Mouse (Mus musculus): Measurements from ENCODE around the gene Gtf2f2. TPM values are rescaled to one million over a fixed set of nuclear protein-coding genes. Genes with fewer than 3 reads are reported as not detected.

The Gtf2f2 gene
- total and polyA plus RNA-seq, 3 experiments: 57.6 to 71.2 TPM; not detected in 1

- Histone ChIP-seq H3K4me3 (ENCODE audit: control insufficient read depth in 1 of 2, insufficient read depth in 1 of 2, low read depth in 2 of 2, low read length in 2 of 2) (no peak overlapping the region), H3K36me3 (ENCODE audit: control insufficient read depth in 1 of 2, insufficient read depth in 2 of 2, low read length in 2 of 2) (peaks cover 12 to 16% of the 10 kb centered on the region in 2 experiments), H3K27ac (ENCODE audit: control insufficient read depth, low read depth, low read length) (no peak overlapping the region), H3K79me2 (ENCODE audit: control insufficient read depth, insufficient read depth, low read length, poor library complexity) (peaks cover 11% of the 10 kb centered on the region), H3K4me1 (ENCODE audit: control insufficient read depth in 1 of 2, insufficient read depth in 2 of 2, low read length in 2 of 2) (peaks cover 0 to 8% of the 10 kb centered on the region in 2 experiments; a peak in 1 of 4 replicates), H3K9me3 (replicated peaks; ENCODE audit: insufficient read depth, low read length) (no peaks in the 10 kb centered on the region), H3K27me3 (ENCODE audit: control insufficient read depth in 1 of 2, insufficient read depth in 2 of 2, low read length in 2 of 2) (no peaks in the 10 kb centered on the region), H3K9ac (ENCODE audit: control insufficient read depth, low read depth, low read length, poor library complexity, severe bottlenecking) (no peak overlapping the region)
- TF ChIP-seq USF2 (IDR thresholded peaks at IDR 0.05; ENCODE audit: borderline replicate concordance in 1 of 2, insufficient read depth in 1 of 2, low read depth in 1 of 2, low read length in 2 of 2): no peak
- TF ChIP-seq USF1 (IDR thresholded peaks at IDR 0.05; ENCODE audit: low read depth, low read length): no peak
- TF ChIP-seq UBTF (IDR thresholded peaks at IDR 0.05; ENCODE audit: borderline replicate concordance, insufficient read depth, low read depth, low read length): no peak
- no peak for DNase-seq (ENCODE audit: low read depth, low spot score)
Measured at GRCm38 (mm10) chr14:75850819-75851218, 159.8 kb downstream of the Gtf2f2 start.

DNA sequence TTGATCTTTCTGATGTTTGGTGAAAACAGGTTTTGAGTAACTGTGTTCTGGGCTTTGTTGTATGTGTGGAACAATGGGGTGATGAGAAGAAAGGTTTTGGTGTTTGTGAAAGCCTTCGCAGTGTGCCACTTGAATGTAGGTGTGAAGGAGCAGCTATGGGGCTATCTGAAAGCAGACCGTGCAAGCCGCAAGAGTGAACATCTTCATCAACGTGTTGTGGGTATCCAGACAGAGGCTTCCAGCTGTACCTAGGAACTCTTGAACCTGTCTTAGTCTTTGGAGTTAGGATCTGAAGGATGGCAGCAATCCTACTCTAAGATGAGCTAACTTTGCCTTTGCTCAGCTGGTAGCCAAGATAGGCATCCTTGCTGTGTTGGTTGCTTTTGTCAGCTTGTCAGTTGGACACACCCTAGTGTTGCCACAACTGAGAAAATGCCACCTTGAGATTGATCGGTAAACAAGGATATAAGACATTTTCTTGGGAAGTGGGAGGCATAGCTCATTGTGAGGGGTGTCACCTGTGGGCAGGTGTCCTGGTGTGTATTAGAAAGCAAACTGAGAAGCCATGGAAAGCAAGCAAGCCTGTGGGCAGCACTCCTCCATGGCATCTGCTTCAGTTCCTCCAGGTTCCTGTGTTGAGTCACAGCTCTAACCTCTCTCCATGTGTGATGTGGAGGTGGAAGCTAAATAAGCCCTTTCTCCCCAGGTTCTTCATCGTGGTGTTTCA lies 160.7 kb downstream of the Gtf2f2 start:
- peaks cover 18% of the 10 kb centered on the region for H3K79me2 ChIP-seq (ENCODE audit: control insufficient read depth, insufficient read depth, low read length, poor library complexity)
- H3K4me3 ChIP-seq (ENCODE audit: control insufficient read depth in 1 of 2, insufficient read depth in 1 of 2, low read depth in 2 of 2, low read length in 2 of 2): no peak overlapping the region
- H3K27ac ChIP-seq (ENCODE audit: control insufficient read depth, low read depth, low read length): no peak overlapping the region
- TF ChIP-seq NRF1 (IDR thresholded peaks at IDR 0.05; ENCODE audit: insufficient read depth, low read depth, low read length, poor library complexity, severe bottlenecking): no peak
- TF ChIP-seq ZKSCAN1 (IDR thresholded peaks at IDR 0.05; ENCODE audit: low read depth, low read length): no peak
- no peak for TF ChIP-seq ZC3H11A (IDR thresholded peaks at IDR 0.05; ENCODE audit: low read depth, low read length)
- TF ChIP-seq JUND (IDR thresholded peaks at IDR 0.05; ENCODE audit: low read depth, low read length): no peak
- TF ChIP-seq RAD21 (IDR thresholded peaks at IDR 0.05; ENCODE audit: low read depth, low read length): no peak
- no peak for TF ChIP-seq SIN3A (IDR thresholded peaks at IDR 0.05; ENCODE audit: low read length)
- no peak for TF ChIP-seq MAZ (IDR thresholded peaks at IDR 0.05; ENCODE audit: low read depth, low read length)
- no peak for TF ChIP-seq MYB (IDR thresholded peaks at IDR 0.05; ENCODE audit: low read depth, low read length)
- TF ChIP-seq USF1 (IDR thresholded peaks at IDR 0.05; ENCODE audit: low read depth, low read length): no peak
- no peak for TF ChIP-seq ZNF384 (IDR thresholded peaks at IDR 0.05; ENCODE audit: low read depth, low read length)
- TF ChIP-seq POLR2AphosphoS2 (IDR thresholded peaks at IDR 0.05; ENCODE audit: low read length): no peak
- H3K9me3 ChIP-seq (replicated peaks; ENCODE audit: insufficient read depth, low read length): no peaks in the 10 kb centered on the region
- no peak overlapping the region for H3K9ac ChIP-seq (ENCODE audit: control insufficient read depth, low read depth, low read length, poor library complexity, severe bottlenecking)
- peak; percentile 43 for DNase-seq (ENCODE audit: low read depth, low spot score)
- peaks cover 0 to 8% of the 10 kb centered on the region in 2 experiments; a peak in 1 of 4 replicates for H3K4me1 ChIP-seq (ENCODE audit: control insufficient read depth in 1 of 2, insufficient read depth in 2 of 2, low read length in 2 of 2)
- no peaks in the 10 kb centered on the region for H3K27me3 ChIP-seq (ENCODE audit: control insufficient read depth in 1 of 2, insufficient read depth in 2 of 2, low read length in 2 of 2)
- peaks cover 12 to 16% of the 10 kb centered on the region in 2 experiments for H3K36me3 ChIP-seq (ENCODE audit: control insufficient read depth in 1 of 2, insufficient read depth in 2 of 2, low read length in 2 of 2)

Data from MEL (cell line).